Mouse (Mus musculus): ENCODE measurements around the gene Dpagt1. TPM values are rescaled to one million over a fixed set of nuclear protein-coding genes. Genes with fewer than 3 reads are reported as not detected.
"Not testable (repeated sequence)": the region's sequence is repeated elsewhere in the genome, so short reads cannot be mapped to it uniquely, and the experiment has no call there.

Gene Dpagt1
- polyA plus RNA-seq, 1 experiment from 2014 or later, result 33.7 TPM

GRCm38 (mm10) chr9:44334396-44335330, 8.8 kb downstream of the Dpagt1 start, which contains the start of gene H2afx:
Gene H2afx, plus strand, starts transcription at chr9:44334694.
- WGBS, result under 1% methylated on average over 91 of the region's 91 CpGs
- ATAC-seq (replicated peaks; ENCODE audit: extremely low read depth, insufficient read depth, low FRiP score), result peak; percentile 95
- Histone ChIP-seq H3K27ac (ENCODE audit: low read length) (peak within 1 kb of the TSS; percentile 89), H3K27me3 (ENCODE audit: control insufficient read depth, insufficient read depth, low read length) (no peaks in the 10 kb centered on the region), H3K9ac (ENCODE audit: low read length) (peak within 1 kb of the TSS; percentile 97), H3K36me3 (ENCODE audit: control insufficient read depth, insufficient read depth) (peaks cover 60% of the 10 kb centered on the region), H3K4me3 (ENCODE audit: low read length) (peak within 1 kb of the TSS; percentile 93), H3K4me2 (ENCODE audit: low read depth, low read length) (peak within 1 kb of the TSS; percentile 64), H3K9me3 (replicated peaks; ENCODE audit: control insufficient read depth, low read length) (no peaks in the 10 kb centered on the region), H3K4me1 (ENCODE audit: control insufficient read depth, insufficient read depth, low read length) (peaks cover 15% of the 10 kb centered on the region)

- H3K9me3 ChIP-seq (replicated peaks; ENCODE audit: control insufficient read depth, low read length), result no peaks in the 10 kb centered on the region
- peak overlapping the region; percentile 93 for H3K4me3 ChIP-seq (ENCODE audit: low read length)
- H3K4me1 ChIP-seq (ENCODE audit: control insufficient read depth, insufficient read depth, low read length), result peaks cover 15% of the 10 kb centered on the region
- peaks cover 56% of the 10 kb centered on the region for H3K36me3 ChIP-seq (ENCODE audit: control insufficient read depth, insufficient read depth)
- H3K9ac ChIP-seq (ENCODE audit: low read length), result peak overlapping the region; percentile 97
- peak overlapping the region; percentile 64 for H3K4me2 ChIP-seq (ENCODE audit: low read depth, low read length)
- under 1% methylated on average over 50 of the region's 50 CpGs for WGBS
- ATAC-seq (replicated peaks; ENCODE audit: extremely low read depth, insufficient read depth, low FRiP score), result peak; percentile 4
- H3K27ac ChIP-seq (ENCODE audit: low read length), result peak overlapping the region; percentile 89
- no peaks in the 10 kb centered on the region for H3K27me3 ChIP-seq (ENCODE audit: control insufficient read depth, insufficient read depth, low read length)
Observed at GRCm38 (mm10) chr9:44335331-44336092, 9.7 kb downstream of the Dpagt1 start.

- Histone ChIP-seq H3K4me3 (ENCODE audit: low read length) (peak overlapping the region; percentile 93), H3K9ac (ENCODE audit: low read length) (peak overlapping the region; percentile 97), H3K36me3 (ENCODE audit: control insufficient read depth, insufficient read depth) (peaks cover 52% of the 10 kb centered on the region), H3K4me1 (ENCODE audit: control insufficient read depth, insufficient read depth, low read length) (peaks cover 15% of the 10 kb centered on the region), H3K27ac (ENCODE audit: low read length) (peak overlapping the region; percentile 89), H3K4me2 (ENCODE audit: low read depth, low read length) (peak overlapping the region; percentile 64), H3K9me3 (replicated peaks; ENCODE audit: control insufficient read depth, low read length) (no peaks in the 10 kb centered on the region), H3K27me3 (ENCODE audit: control insufficient read depth, insufficient read depth, low read length) (no peaks in the 10 kb centered on the region)
- no peak for ATAC-seq (replicated peaks; ENCODE audit: extremely low read depth, insufficient read depth, low FRiP score)
- WGBS, result 2% methylated on average over 5 of the region's 5 CpGs
Observed at GRCm38 (mm10) chr9:44336093-44336406, 10.2 kb downstream of the Dpagt1 start.

- not testable (repeated sequence) for H3K9me3 ChIP-seq (replicated peaks; ENCODE audit: control insufficient read depth, low read length); H3K27me3 ChIP-seq (ENCODE audit: control insufficient read depth, insufficient read depth, low read length); H3K27ac ChIP-seq (ENCODE audit: low read length); ATAC-seq (replicated peaks; ENCODE audit: extremely low read depth, insufficient read depth, low FRiP score)
- WGBS, result 32% methylated on average over 4 of the region's 4 CpGs
- Histone ChIP-seq H3K4me1 (ENCODE audit: control insufficient read depth, insufficient read depth, low read length) (peaks cover 15% of the 10 kb centered on the region), H3K4me3 (ENCODE audit: low read length) (peak overlapping the region; percentile 93), H3K9ac (ENCODE audit: low read length) (peak overlapping the region; percentile 97), H3K4me2 (ENCODE audit: low read depth, low read length) (peak overlapping the region; percentile 64), H3K36me3 (ENCODE audit: control insufficient read depth, insufficient read depth) (peaks cover 52% of the 10 kb centered on the region)
Observed at GRCm38 (mm10) chr9:44336513-44336912, 10.7 kb downstream of the Dpagt1 start.

GRCm38 (mm10) chr9:44336964-44337363, 11.1 kb downstream of the Dpagt1 start:
- 48% methylated on average over 3 of the region's 3 CpGs for WGBS
- Histone ChIP-seq H3K27ac (ENCODE audit: low read length) (no peak overlapping the region), H3K9me3 (replicated peaks; ENCODE audit: control insufficient read depth, low read length) (no peaks in the 10 kb centered on the region), H3K9ac (ENCODE audit: low read length) (peak overlapping the region; percentile 97), H3K4me1 (ENCODE audit: control insufficient read depth, insufficient read depth, low read length) (peaks cover 15% of the 10 kb centered on the region), H3K36me3 (ENCODE audit: control insufficient read depth, insufficient read depth) (peaks cover 48% of the 10 kb centered on the region), H3K27me3 (ENCODE audit: control insufficient read depth, insufficient read depth, low read length) (no peaks in the 10 kb centered on the region), H3K4me3 (ENCODE audit: low read length) (peak overlapping the region; percentile 93), H3K4me2 (ENCODE audit: low read depth, low read length) (peak overlapping the region; percentile 64)
- no peak for ATAC-seq (replicated peaks; ENCODE audit: extremely low read depth, insufficient read depth, low FRiP score)

- 69% methylated on average over 9 of the region's 9 CpGs for WGBS
- no peak overlapping the region for H3K27ac ChIP-seq (ENCODE audit: low read length)
Observed at GRCm38 (mm10) chr9:44337436-44338169, 11.8 kb downstream of the Dpagt1 start.

GRCm38 (mm10) chr9:44338574-44338973, 12.8 kb downstream of the Dpagt1 start:
- WGBS, result 82% methylated on average over 5 of the region's 5 CpGs
- Histone ChIP-seq H3K4me2 (ENCODE audit: low read depth, low read length) (no peak overlapping the region), H3K36me3 (ENCODE audit: control insufficient read depth, insufficient read depth) (peaks cover 33% of the 10 kb centered on the region)

More at GRCm38 (mm10) chr9:44337436-44338169, 11.8 kb downstream of the Dpagt1 start:
- peaks cover 43% of the 10 kb centered on the region for H3K36me3 ChIP-seq (ENCODE audit: control insufficient read depth, insufficient read depth)
- H3K4me3 ChIP-seq (ENCODE audit: low read length), result no peak overlapping the region
- peak overlapping the region; percentile 64 for H3K4me2 ChIP-seq (ENCODE audit: low read depth, low read length)
- no peak for ATAC-seq (replicated peaks; ENCODE audit: extremely low read depth, insufficient read depth, low FRiP score)
- H3K4me1 ChIP-seq (ENCODE audit: control insufficient read depth, insufficient read depth, low read length), result peaks cover 22% of the 10 kb centered on the region
- no peaks in the 10 kb centered on the region for H3K9me3 ChIP-seq (replicated peaks; ENCODE audit: control insufficient read depth, low read length)
- no peaks in the 10 kb centered on the region for H3K27me3 ChIP-seq (ENCODE audit: control insufficient read depth, insufficient read depth, low read length)
- 0 out of 2 replicates have a peak overlapping the region, but pooled peaks have one; percentile 39 for H3K9ac ChIP-seq (ENCODE audit: low read length)

GRCm38 (mm10) chr9:44341487-44341886, 15.7 kb downstream of the Dpagt1 start:
- 86% methylated on average over 5 of the region's 5 CpGs for whole genome bisulfite sequencing
- peaks cover 29% of the 10 kb centered on the region for H3K4me1 ChIP-seq (ENCODE audit: control insufficient read depth, insufficient read depth, low read length)
- H3K27ac ChIP-seq (ENCODE audit: low read length), result no peak overlapping the region
- no peak overlapping the region for H3K9ac ChIP-seq (ENCODE audit: low read length)
- H3K36me3 ChIP-seq (ENCODE audit: control insufficient read depth, insufficient read depth), result peaks cover 28% of the 10 kb centered on the region
- no peaks in the 10 kb centered on the region for H3K27me3 ChIP-seq (ENCODE audit: control insufficient read depth, insufficient read depth, low read length)
- no peak overlapping the region for H3K4me3 ChIP-seq (ENCODE audit: low read length)
- no peaks in the 10 kb centered on the region for H3K9me3 ChIP-seq (replicated peaks; ENCODE audit: control insufficient read depth, low read length)
- no peak overlapping the region for H3K4me2 ChIP-seq (ENCODE audit: low read depth, low read length)
- ATAC-seq (replicated peaks; ENCODE audit: extremely low read depth, insufficient read depth, low FRiP score), result no peak

More at GRCm38 (mm10) chr9:44338574-44338973, 12.8 kb downstream of the Dpagt1 start:
- no peak for ATAC-seq (replicated peaks; ENCODE audit: extremely low read depth, insufficient read depth, low FRiP score)
- H3K4me3 ChIP-seq (ENCODE audit: low read length), result no peak overlapping the region
- H3K9ac ChIP-seq (ENCODE audit: low read length), result no peak overlapping the region
- no peak overlapping the region for H3K27ac ChIP-seq (ENCODE audit: low read length)
- H3K9me3 ChIP-seq (replicated peaks; ENCODE audit: control insufficient read depth, low read length), result no peaks in the 10 kb centered on the region
- H3K27me3 ChIP-seq (ENCODE audit: control insufficient read depth, insufficient read depth, low read length), result no peaks in the 10 kb centered on the region
- peaks cover 29% of the 10 kb centered on the region for H3K4me1 ChIP-seq (ENCODE audit: control insufficient read depth, insufficient read depth, low read length)

Data from heart, embryonic 16.5 days (tissue).